Mouse (Mus musculus) bone marrow macrophage, adult 2 months (primary cell): Measurements from ENCODE around the gene Kif1b.

Experiments used
- CTCF ChIP-seq: IDR thresholded peaks from 2 replicates; pipeline ENCODE4 v1.5.1; 2012; ENCODE audit warnings: low read depth, mild to moderate bottlenecking, low read length, moderate library complexity
- POLR2A ChIP-seq: IDR thresholded peaks from 2 replicates; pipeline ENCODE4 v1.6.1; 2012; ENCODE audit warnings: mild to moderate bottlenecking, low read depth, low read length, borderline replicate concordance

DNA sequence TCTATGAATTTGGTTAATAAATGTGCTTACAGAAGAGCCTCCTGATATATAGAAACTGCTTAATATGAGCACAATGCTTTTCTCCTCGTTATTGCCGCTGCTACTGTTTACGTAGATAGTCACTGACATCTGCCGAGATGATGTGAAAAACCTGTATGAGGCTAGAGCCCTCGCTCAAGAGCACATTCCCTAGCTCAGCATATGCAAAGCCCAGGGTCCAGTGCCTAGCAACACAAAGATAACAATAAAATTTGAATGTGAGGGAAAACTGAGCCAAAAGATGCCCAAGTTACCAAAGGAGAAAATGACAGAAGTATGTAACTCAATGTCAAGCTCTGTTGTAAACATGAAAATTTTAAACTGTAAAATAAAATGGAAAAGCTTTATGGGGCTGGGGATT lies 4.0 kb downstream of the Kif1b start:
- TF ChIP-seq POLR2A (no peak), CTCF (no peak)
